Mouse (Mus musculus): Measurements from ENCODE around the gene Cct5. TPM values are rescaled to one million over a fixed set of nuclear protein-coding genes. Genes with fewer than 3 reads are reported as not detected.

Cct5 gene
- total RNA-seq, 1 experiment = 695 TPM

GRCm38 (mm10) chr15:31619521-31619920, 17.9 kb upstream of the Cct5 start:
- Histone ChIP-seq H3K4me3 (ENCODE audit: insufficient read depth in 1 of 2, low read depth in 1 of 2, low read length in 2 of 2, poor library complexity in 1 of 2, severe bottlenecking in 1 of 2) (no peak overlapping the region), H3K9ac (ENCODE audit: insufficient read depth, low read depth, low read length, poor library complexity, severe bottlenecking) (no peak overlapping the region), H3K27ac (ENCODE audit: insufficient read depth, low read depth, low read length, poor library complexity, severe bottlenecking) (no peak overlapping the region), H3K9me3 (ENCODE audit: control insufficient read depth, insufficient read depth, low read depth, low read length) (no peaks in the 10 kb centered on the region), H3K4me1 (ENCODE audit: control insufficient read depth in 2 of 2, insufficient read depth in 2 of 2, low read length in 2 of 2, poor library complexity in 1 of 2) (peaks cover 0 to 2% of the 10 kb centered on the region in 2 experiments; a peak in 1 of 4 replicates), H3K36me3 (ENCODE audit: control insufficient read depth, insufficient read depth, low read length, poor library complexity, severe bottlenecking) (peaks cover 2% of the 10 kb centered on the region; the same call in 1 of the 2 replicates)
- DNase-seq (ENCODE audit: low read depth, low spot score) = no peak
- TF ChIP-seq ZC3H11A (IDR thresholded peaks at IDR 0.05; ENCODE audit: borderline replicate concordance, low read depth, low read length) = no peak
- no peak for TF ChIP-seq ZNF384 (IDR thresholded peaks at IDR 0.05; ENCODE audit: low read depth, low read length)
- TF ChIP-seq MAFK (IDR thresholded peaks at IDR 0.05; ENCODE audit: insufficient read depth, low read depth, low read length) = no peak
- no peak for TF ChIP-seq HCFC1 (IDR thresholded peaks at IDR 0.05; ENCODE audit: borderline replicate concordance, insufficient read depth, low read length)
- no peak for TF ChIP-seq CHD2 (IDR thresholded peaks at IDR 0.05; ENCODE audit: low read depth, low read length)
- in situ Hi-C loops (cut with MboI; ENCODE audit: low sequenced_read_pairs in 2 of 2, unreplicated experiment in 2 of 2) = no loop called here

GRCm38 (mm10) chr15:31617261-31617660, 15.7 kb upstream of the Cct5 start:
- Histone ChIP-seq H3K36me3 (ENCODE audit: control insufficient read depth, insufficient read depth, low read length, poor library complexity, severe bottlenecking) (peaks cover 2% of the 10 kb centered on the region; the same call in 1 of the 2 replicates), H3K27ac (ENCODE audit: insufficient read depth, low read depth, low read length, poor library complexity, severe bottlenecking) (no peak overlapping the region), H3K9ac (ENCODE audit: insufficient read depth, low read depth, low read length, poor library complexity, severe bottlenecking) (no peak overlapping the region), H3K4me3 (ENCODE audit: insufficient read depth in 1 of 2, low read depth in 1 of 2, low read length in 2 of 2, poor library complexity in 1 of 2, severe bottlenecking in 1 of 2) (no peak overlapping the region), H3K4me1 (ENCODE audit: control insufficient read depth in 2 of 2, insufficient read depth in 2 of 2, low read length in 2 of 2, poor library complexity in 1 of 2) (peaks cover 0 to 2% of the 10 kb centered on the region in 2 experiments; a peak in 1 of 4 replicates), H3K9me3 (ENCODE audit: control insufficient read depth, insufficient read depth, low read depth, low read length) (no peaks in the 10 kb centered on the region)
- in situ Hi-C loops (cut with MboI; ENCODE audit: low sequenced_read_pairs in 2 of 2, unreplicated experiment in 2 of 2) = no loop called here
- TF ChIP-seq CHD2 (IDR thresholded peaks at IDR 0.05; ENCODE audit: low read depth, low read length) = no peak
- TF ChIP-seq ZC3H11A (IDR thresholded peaks at IDR 0.05; ENCODE audit: borderline replicate concordance, low read depth, low read length) = no peak
- TF ChIP-seq HCFC1 (IDR thresholded peaks at IDR 0.05; ENCODE audit: borderline replicate concordance, insufficient read depth, low read length) = no peak
- no peak for TF ChIP-seq MAFK (IDR thresholded peaks at IDR 0.05; ENCODE audit: insufficient read depth, low read depth, low read length)
- no peak for TF ChIP-seq ZNF384 (IDR thresholded peaks at IDR 0.05; ENCODE audit: low read depth, low read length)
- no peak for DNase-seq (ENCODE audit: low read depth, low spot score)

GRCm38 (mm10) chr15:31614666-31615065, 13.1 kb upstream of the Cct5 start:
- H3K9ac ChIP-seq (ENCODE audit: insufficient read depth, low read depth, low read length, poor library complexity, severe bottlenecking) = no peak overlapping the region
- H3K4me3 ChIP-seq (ENCODE audit: insufficient read depth in 1 of 2, low read depth in 1 of 2, low read length in 2 of 2, poor library complexity in 1 of 2, severe bottlenecking in 1 of 2) = no peak overlapping the region
- in situ Hi-C loops (cut with MboI; ENCODE audit: low sequenced_read_pairs in 2 of 2, unreplicated experiment in 2 of 2) = no loop called here
- peaks cover 0 to 2% of the 10 kb centered on the region in 2 experiments; a peak in 1 of 4 replicates for H3K4me1 ChIP-seq (ENCODE audit: control insufficient read depth in 2 of 2, insufficient read depth in 2 of 2, low read length in 2 of 2, poor library complexity in 1 of 2)
- DNase-seq (ENCODE audit: low read depth, low spot score) = no peak
- TF ChIP-seq HCFC1 (IDR thresholded peaks at IDR 0.05; ENCODE audit: borderline replicate concordance, insufficient read depth, low read length) (no peak), MAFK (IDR thresholded peaks at IDR 0.05; ENCODE audit: insufficient read depth, low read depth, low read length) (no peak), ZNF384 (IDR thresholded peaks at IDR 0.05; ENCODE audit: low read depth, low read length) (no peak), ZC3H11A (IDR thresholded peaks at IDR 0.05; ENCODE audit: borderline replicate concordance, low read depth, low read length) (no peak), CHD2 (IDR thresholded peaks at IDR 0.05; ENCODE audit: low read depth, low read length) (no peak)
- H3K9me3 ChIP-seq (ENCODE audit: control insufficient read depth, insufficient read depth, low read depth, low read length) = no peaks in the 10 kb centered on the region
- H3K36me3 ChIP-seq (ENCODE audit: control insufficient read depth, insufficient read depth, low read length, poor library complexity, severe bottlenecking) = peaks cover 2% of the 10 kb centered on the region; the same call in 1 of the 2 replicates
- no peak overlapping the region for H3K27ac ChIP-seq (ENCODE audit: insufficient read depth, low read depth, low read length, poor library complexity, severe bottlenecking)

- TF ChIP-seq ZNF384 (IDR thresholded peaks at IDR 0.05; ENCODE audit: low read depth, low read length) = no peak
- TF ChIP-seq MAFK (IDR thresholded peaks at IDR 0.05; ENCODE audit: insufficient read depth, low read depth, low read length) = no peak
- TF ChIP-seq CHD2 (IDR thresholded peaks at IDR 0.05; ENCODE audit: low read depth, low read length) = no peak
- TF ChIP-seq ZC3H11A (IDR thresholded peaks at IDR 0.05; ENCODE audit: borderline replicate concordance, low read depth, low read length) = no peak
- TF ChIP-seq HCFC1 (IDR thresholded peaks at IDR 0.05; ENCODE audit: borderline replicate concordance, insufficient read depth, low read length) = no peak
- no peak overlapping the region for H3K9ac ChIP-seq (ENCODE audit: insufficient read depth, low read depth, low read length, poor library complexity, severe bottlenecking)
- in situ Hi-C loops (cut with MboI; ENCODE audit: low sequenced_read_pairs in 2 of 2, unreplicated experiment in 2 of 2) = no loop called here
- no peak overlapping the region for H3K27ac ChIP-seq (ENCODE audit: insufficient read depth, low read depth, low read length, poor library complexity, severe bottlenecking)
- no peaks in the 10 kb centered on the region for H3K9me3 ChIP-seq (ENCODE audit: control insufficient read depth, insufficient read depth, low read depth, low read length)
- DNase-seq (ENCODE audit: low read depth, low spot score) = no peak
- H3K36me3 ChIP-seq (ENCODE audit: control insufficient read depth, insufficient read depth, low read length, poor library complexity, severe bottlenecking) = peaks cover 2% of the 10 kb centered on the region; the same call in 1 of the 2 replicates
- peaks cover 0 to 2% of the 10 kb centered on the region in 2 experiments; a peak in 1 of 4 replicates for H3K4me1 ChIP-seq (ENCODE audit: control insufficient read depth in 2 of 2, insufficient read depth in 2 of 2, low read length in 2 of 2, poor library complexity in 1 of 2)
- no peak overlapping the region for H3K4me3 ChIP-seq (ENCODE audit: insufficient read depth in 1 of 2, low read depth in 1 of 2, low read length in 2 of 2, poor library complexity in 1 of 2, severe bottlenecking in 1 of 2)
Observed at GRCm38 (mm10) chr15:31613826-31614453, 12.3 kb upstream of the Cct5 start.

All from ES-E14 (cell line).